Mouse (Mus musculus) ES-E14 (cell line): ENCODE results near the gene Ntn1. TPM values are rescaled to one million over a fixed set of nuclear protein-coding genes. Genes with fewer than 3 reads are reported as not detected.

ENCODE experiments used
- DNase-seq: peaks from one replicate; pipeline ENCODE4 v3.0.0-alpha.2; 2013; ENCODE audit warnings: low read depth, low spot score
- H3K27ac ChIP-seq: 2 replicates; pipeline ENCODE4 v1.5.1; 2012; ENCODE audit warnings: low read depth, mild to moderate bottlenecking, low read length, moderate library complexity, mixed read lengths; ENCODE audit not compliant: poor library complexity, insufficient read depth, severe bottlenecking
- H3K36me3 ChIP-seq: 2 replicates; pipeline ENCODE4 v1.6.1; 2012; ENCODE audit warnings: mild to moderate bottlenecking, low read length, moderate library complexity, mixed read lengths; ENCODE audit not compliant: control insufficient read depth, poor library complexity, insufficient read depth, severe bottlenecking
- H3K4me1 ChIP-seq, 2 experiments: fragments of 150-350 bp in 1 of 2; sonication (generic) in 1 of 2; 2 replicates each; pipeline ENCODE4 v1.6.1; 2012; ENCODE audit warnings: low read length in 2 of 2, mild to moderate bottlenecking in 1 of 2, mixed read lengths in 1 of 2; ENCODE audit not compliant: control insufficient read depth in 2 of 2, insufficient read depth in 2 of 2, poor library complexity in 1 of 2
- H3K4me3 ChIP-seq, 2 experiments: fragments of 150-350 bp in 1 of 2; sonication (generic) in 1 of 2; 2 replicates each; pipeline ENCODE4 v1.5.1; 2012; ENCODE audit warnings: low read length in 2 of 2, low read depth in 1 of 2, mild to moderate bottlenecking in 1 of 2, mixed read lengths in 1 of 2; ENCODE audit not compliant: insufficient read depth in 1 of 2, poor library complexity in 1 of 2, severe bottlenecking in 1 of 2
- H3K9ac ChIP-seq: 2 replicates; pipeline ENCODE4 v1.6.1; 2012; ENCODE audit warnings: low read depth, mild to moderate bottlenecking, low read length, mixed read lengths; ENCODE audit not compliant: poor library complexity, insufficient read depth, severe bottlenecking
- H3K9me3 ChIP-seq: fragments of 150-350 bp; sonication (generic); 2 replicates; pipeline ENCODE4 v1.6.1; 2012; ENCODE audit warnings: low read depth, mild to moderate bottlenecking, low read length; ENCODE audit not compliant: control insufficient read depth, insufficient read depth
- CHD2 ChIP-seq: IDR thresholded peaks from 2 replicates; pipeline ENCODE4 v1.6.1; 2014; ENCODE audit warnings: mild to moderate bottlenecking, low read depth, low read length, inconsistent platforms
- HCFC1 ChIP-seq: IDR thresholded peaks from 2 replicates; pipeline ENCODE4 v1.6.1; 2012; ENCODE audit warnings: low read length, inconsistent platforms, borderline replicate concordance; ENCODE audit not compliant: insufficient read depth
- MAFK ChIP-seq: IDR thresholded peaks from 2 replicates; pipeline ENCODE4 v1.6.1; 2014; ENCODE audit warnings: mild to moderate bottlenecking, low read depth, low read length, inconsistent platforms; ENCODE audit not compliant: insufficient read depth
- ZC3H11A ChIP-seq: IDR thresholded peaks from 2 replicates; pipeline ENCODE4 v1.6.1; 2012; ENCODE audit warnings: low read depth, mild to moderate bottlenecking, inconsistent platforms, low read length, borderline replicate concordance
- ZNF384 ChIP-seq: IDR thresholded peaks from 2 replicates; pipeline ENCODE4 v1.6.1; 2012; ENCODE audit warnings: low read depth, low read length, inconsistent platforms
- in situ Hi-C, 2 experiments: fragments of 600-800 bp; cut with MboI; formaldehyde crosslinking; loops; one replicate each; pipeline ENCODE4 v1.15.1; 2025; ENCODE audit warnings: low sequenced_read_pairs in 2 of 2, inconsistent platforms in 1 of 2; ENCODE audit not compliant: unreplicated experiment in 2 of 2
- total RNA-seq: library from RNA; depleted of rRNA; stranded (reverse); fragments of 300-350 nt; gene quantifications from 2 replicates; pipeline ENCODE4 v1.2.3, GENCODE M21; 2012; rRNA removed

Ntn1 gene
- total RNA-seq, 1 experiment: 22.6 TPM

GRCm38 (mm10) chr11:68159867-68160266 is 240.8 kb downstream of the Ntn1 start:
- H3K4me1 ChIP-seq: peaks cover 0 to 5% of the 10 kb centered on the region in 2 experiments; a peak in 1 of 4 replicates
- H3K9me3 ChIP-seq: no peaks in the 10 kb centered on the region
- in situ Hi-C loops: no loop called here
- no peak overlapping the region for H3K27ac ChIP-seq
- no peak overlapping the region for H3K9ac ChIP-seq
- H3K36me3 ChIP-seq: no peaks in the 10 kb centered on the region
- no peak overlapping the region for H3K4me3 ChIP-seq
- DNase-seq: no peak
- TF ChIP-seq CHD2 (no peak), HCFC1 (no peak), ZNF384 (no peak), ZC3H11A (no peak), MAFK (no peak)

Other genes with a start within 250 kb of the Ntn1 start
- 0.94 and 1.3 TPM in 2 replicates for gene Pik3r5, start 31.3 kb upstream of the Ntn1 start, total RNA-seq
- 0.40 TPM in 1 of 2 replicates, not detected in the other for gene Pik3r6, start 102.2 kb upstream of the Ntn1 start, total RNA-seq
- gene Mfsd6l, start 155.4 kb upstream of the Ntn1 start, total RNA-seq: 0.49 and 0.79 TPM in 2 replicates
- not detected in 2 replicates for gene Ccdc42, start 186.2 kb upstream of the Ntn1 start, total RNA-seq